In the genomic region with DNA sequence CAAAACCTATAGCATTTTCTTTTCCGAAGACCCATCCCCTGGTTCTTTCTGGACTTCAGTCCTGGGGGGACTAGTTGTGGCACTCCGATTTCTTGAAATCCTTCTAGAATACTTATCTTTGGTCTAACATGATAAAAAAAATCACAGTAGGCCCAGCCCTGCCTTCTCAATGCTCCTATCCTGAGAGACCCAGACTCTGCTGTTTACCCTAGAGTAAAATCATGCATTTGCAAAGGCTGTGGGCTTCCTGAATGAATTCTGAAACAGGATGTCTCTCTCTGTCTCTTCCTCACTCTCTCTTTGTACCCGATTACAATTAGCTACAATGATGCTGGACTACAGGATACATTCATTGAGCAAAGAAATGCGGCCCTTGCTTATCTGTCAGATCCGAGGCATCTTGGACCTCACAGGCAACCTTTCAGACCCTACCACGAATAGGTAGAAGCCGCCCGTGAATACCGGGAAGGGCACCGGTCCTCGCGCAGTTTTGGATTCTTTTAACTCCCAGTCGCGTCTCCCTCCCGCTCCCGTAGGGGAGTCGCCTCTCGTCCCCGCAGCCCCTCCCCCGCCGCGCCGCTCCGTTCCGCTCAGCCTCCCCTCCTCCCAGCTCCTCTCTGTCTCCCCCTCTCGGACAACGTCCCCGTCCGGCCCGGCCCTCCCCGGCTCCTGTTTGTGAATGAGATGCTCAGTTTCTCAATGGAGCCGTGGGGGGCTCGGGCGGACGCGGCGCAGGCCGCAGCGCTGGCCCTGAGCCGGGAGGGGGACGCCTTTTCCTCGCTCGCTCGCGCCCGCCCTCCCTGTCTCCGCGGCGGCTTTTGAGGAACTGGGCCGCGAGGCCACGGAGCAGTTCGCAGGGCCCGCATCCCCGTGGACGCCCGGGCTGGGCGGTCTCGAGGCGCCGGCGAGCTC, we compare ENCODE assay signal across 8 mouse cellular contexts. TPM values are rescaled to one million over a fixed set of nuclear protein-coding genes. Genes with fewer than 3 reads are reported as not detected.
DNase-seq lines count a peak whose midpoint lies in the region; ATAC-seq lines count a peak whose summit lies in the region.

A gene (plus strand): TSS at position 638 of the 912 bp plus-strand sequence.

- ATAC-seq in hindbrain, embryonic 13.5 days (ENCODE audit: low FRiP score), result peak; percentile 93

- H3K36me3 ChIP-seq in hindbrain, embryonic 13.5 days, result no peaks in the 10 kb centered on the region

- peaks cover 24% of the 10 kb centered on the region for H3K4me1 ChIP-seq in hindbrain, embryonic 13.5 days (replicated peaks)

- DNase-seq in WW6 (ENCODE audit: low read depth, low spot score), result peak; percentile 73
- peak; percentile 90 to 95 for DNase-seq in cerebellum, postnatal 25 days
- peak; percentile 75 to 79 for DNase-seq in frontal cortex, postnatal 25 days (ENCODE audit: low spot score in 2 of 2)
- peak; percentile 86 to 91 for DNase-seq in layer of hippocampus, postnatal 14 days (ENCODE audit: low spot score in 2 of 2)
- peak; percentile 93 for DNase-seq in lung, postnatal 14 days
- peak; percentile 63 for DNase-seq in retina, adult 2 months (ENCODE audit: low read depth, low spot score)
- DNase-seq in urinary bladder, adult 18-20 months (ENCODE audit: low spot score in 2 of 2), result peak; percentile 83

- peak within 1 kb of the TSS; percentile 96 for H3K27ac ChIP-seq in hindbrain, embryonic 13.5 days

- peak within 1 kb of the TSS; percentile 97 for H3K9ac ChIP-seq in hindbrain, embryonic 13.5 days

- peak within 1 kb of the TSS; percentile 76 for H3K4me2 ChIP-seq in hindbrain, embryonic 13.5 days

- 3% methylated on average over 57 of the region's 62 CpGs for WGBS in hindbrain, embryonic 13.5 days

- no peaks in the 10 kb centered on the region for H3K27me3 ChIP-seq in hindbrain, embryonic 13.5 days

- H3K4me3 ChIP-seq in hindbrain, embryonic 13.5 days, result peak within 1 kb of the TSS; percentile 94

- no peaks in the 10 kb centered on the region for H3K9me3 ChIP-seq in hindbrain, embryonic 13.5 days

RNA-seq across cellular contexts. Expression of the gene that starts here (rescaled TPM):
- 22.7 and 23.1 TPM in 2 replicates for polyA plus RNA-seq in hindbrain, embryonic 13.5 days (2015; fragmentation: Nextera tagmentation; extraction: Ambion mirVana)
- 10 to 100 TPM; 31.3 TPM for total RNA-seq in layer of hippocampus, postnatal 14 days (2021)

Comparison
In these comparisons a context has a peak if more than half of its experiments do, and no peak if none do; other contexts are left out.
1. Peak in every context shown above with its lines: DNase-seq, ATAC-seq, H3K4me3 ChIP-seq and H3K27ac ChIP-seq.